Mouse (Mus musculus) cerebellum, adult 2 months (tissue): ENCODE data around the gene Ace.

Experiments used
- CTCF ChIP-seq: fragments of 200-500 bp; IDR thresholded peaks from 2 replicates; pipeline ENCODE4 v1.5.1; 2011; ENCODE audit warnings: low read depth, mild to moderate bottlenecking, control low read depth, low read length, moderate library complexity, borderline replicate concordance; ENCODE audit not compliant: insufficient read depth
- POLR2A ChIP-seq: fragments of 200-500 bp; IDR thresholded peaks from 2 replicates; pipeline ENCODE4 v1.6.1; 2011; ENCODE audit warnings: low read length, control low read depth, borderline replicate concordance; ENCODE audit not compliant: insufficient read depth

DNA sequence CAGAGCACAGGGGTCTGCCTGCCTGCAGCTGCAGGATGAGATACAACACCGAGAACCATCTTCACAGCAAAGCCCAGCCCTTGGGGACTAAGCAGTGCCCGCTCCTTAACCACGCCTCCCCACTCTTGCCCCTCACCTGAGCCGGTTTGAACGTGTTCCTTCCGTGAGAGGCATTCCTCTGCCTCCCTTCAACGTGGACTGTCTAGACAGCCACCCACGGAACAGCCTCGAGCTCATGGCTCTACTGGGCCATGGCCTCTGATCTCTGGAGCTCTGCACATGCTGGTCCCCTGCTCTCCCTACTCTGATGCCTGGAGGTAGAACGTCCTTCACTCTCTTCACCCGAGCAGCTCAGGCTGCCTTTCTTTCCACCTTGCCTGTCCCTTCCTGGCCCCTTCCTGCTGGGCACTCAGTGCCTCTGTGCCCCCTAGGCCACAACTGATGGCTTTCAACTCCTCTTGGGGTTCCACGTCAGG, 14.8 kb upstream of the Ace start, which contains the start of gene Cyb561:
- TF ChIP-seq POLR2A (no peak), CTCF (no peak)
